Mouse (Mus musculus) gastrocnemius, postnatal 10 days (tissue): Measurements from ENCODE around the gene Tinf2. TPM values are rescaled to one million over a fixed set of nuclear protein-coding genes. Genes with fewer than 3 reads are reported as not detected.

Experiments used
- DNase-seq: peaks from one replicate; pipeline ENCODE4 v3.0.0; 2021; ENCODE audit warnings: mixed read lengths
- long read RNA-seq, 2 experiments: library from polyadenylated mRNA; stranded (forward); transcript quantifications; one replicate each; pipeline ENCODE4 v2.0.0; 2021
- total RNA-seq, 2 experiments: library from RNA; stranded (reverse); gene quantifications; 2 replicates each; pipeline ENCODE4 v1.2.3; 2021

The Tinf2 gene
- total RNA-seq, result 10 to 100 TPM; 11.7 to 14.9 TPM
- long read RNA-seq, experiment 1, transcript Tinf2-201 (9 exons, 2,956 nt), result major isoform, 7 of 10 reads
- long read RNA-seq, experiment 1, partial matches to known transcripts, result 1 of 10 reads
- long read RNA-seq, experiment 1, other reads (novel, unspliced or antisense), result 1 of 10 reads
- long read RNA-seq, experiment 2, transcript Tinf2-201 (9 exons, 2,956 nt), result major isoform, 7 of 10 reads
- long read RNA-seq, experiment 2, partial matches to known transcripts, result 1 of 10 reads
- long read RNA-seq, experiment 2, other reads (novel, unspliced or antisense), result 2 of 10 reads

- DNase-seq, result peak; percentile 86
Observed at GRCm38 (mm10) chr14:55681160-55682117, at the start of gene Tinf2. Gene Tinf2 (minus strand): TSS chr14:55681820.

GRCm38 (mm10) chr14:55730531-55731032 lies 49.0 kb upstream of the Tinf2 start:
- DNase-seq, result no peak

- DNase-seq, result no peak
Observed at GRCm38 (mm10) chr14:55730116-55730515, 48.5 kb upstream of the Tinf2 start.

- no peak for DNase-seq
Observed at GRCm38 (mm10) chr14:55727889-55728685, 46.5 kb upstream of the Tinf2 start.

GRCm38 (mm10) chr14:55726261-55726660 lies 44.6 kb upstream of the Tinf2 start:
- DNase-seq, result no peak

GRCm38 (mm10) chr14:55724411-55724871 lies 42.8 kb upstream of the Tinf2 start:
- DNase-seq, result no peak

- no peak for DNase-seq
Observed at GRCm38 (mm10) chr14:55723433-55723832, 41.8 kb upstream of the Tinf2 start.

GRCm38 (mm10) chr14:55722438-55722945 lies 40.9 kb upstream of the Tinf2 start:
- no peak for DNase-seq

- DNase-seq, result peak; percentile 91
Observed at GRCm38 (mm10) chr14:55721700-55722437, 40.2 kb upstream of the Tinf2 start, which contains the start of gene Rabggta. Gene Rabggta (minus strand): TSS chr14:55722263.

GRCm38 (mm10) chr14:55721076-55721475 lies 39.5 kb upstream of the Tinf2 start:
- no peak for DNase-seq

GRCm38 (mm10) chr14:55720666-55721065 lies 39.0 kb upstream of the Tinf2 start:
- no peak for DNase-seq

GRCm38 (mm10) chr14:55719737-55720136 lies 38.1 kb upstream of the Tinf2 start:
- no peak for DNase-seq

- DNase-seq, result no peak
Observed at GRCm38 (mm10) chr14:55716884-55717283, 35.3 kb upstream of the Tinf2 start.

- DNase-seq, result no peak
Observed at GRCm38 (mm10) chr14:55716271-55716670, 34.7 kb upstream of the Tinf2 start.

GRCm38 (mm10) chr14:55714893-55715292 lies 33.3 kb upstream of the Tinf2 start:
- no peak for DNase-seq

- DNase-seq, result no peak
Observed at GRCm38 (mm10) chr14:55713729-55714122, 32.1 kb upstream of the Tinf2 start, which contains the start of gene Tgm1. Gene Tgm1 (minus strand): TSS chr14:55713926.

- DNase-seq, result no peak
Observed at GRCm38 (mm10) chr14:55713007-55713728, 31.5 kb upstream of the Tinf2 start.

- DNase-seq, result no peak
Observed at GRCm38 (mm10) chr14:55711786-55712185, 30.2 kb upstream of the Tinf2 start.

- no peak for DNase-seq
Observed at GRCm38 (mm10) chr14:55709509-55709908, 27.9 kb upstream of the Tinf2 start.

GRCm38 (mm10) chr14:55707397-55707796 lies 25.8 kb upstream of the Tinf2 start:
- no peak for DNase-seq
